In the genomic region with DNA sequence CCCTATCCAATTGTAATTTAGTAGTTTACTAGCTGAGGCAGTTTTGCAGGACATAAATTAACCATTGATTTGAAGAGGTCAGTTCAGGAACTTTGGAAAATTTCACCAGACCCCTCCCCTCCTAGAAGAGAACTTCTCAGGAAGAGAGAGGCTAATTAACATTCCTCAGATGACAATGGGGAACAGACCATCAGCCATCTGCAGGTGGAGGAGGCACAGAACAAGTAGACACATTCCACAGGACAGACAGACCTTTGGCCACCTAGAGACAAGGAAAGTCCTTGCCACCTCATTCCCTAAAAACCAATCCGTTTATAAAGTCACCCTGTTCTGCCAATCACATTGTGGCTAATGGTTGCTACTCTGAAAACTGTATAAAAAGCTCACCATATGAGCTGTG, we compare ENCODE assay signal across 24 mouse cellular contexts.
A peak's percentile ranks its signal among the peaks of the same experiment; 100 is the strongest.
DNase-seq lines count a peak whose midpoint lies in the region; ATAC-seq lines count a peak whose summit lies in the region.
"Had no signal": no experiment of that assay in that cellular context is flagged by ENCODE, and none has a peak within 500 bp of the region (broad histone marks: within the 10 kb centered on the region; RNA-seq: fewer than 3 reads in every experiment).

No protein-coding gene starts in this region.

- ATAC-seq in cerebellum, adult (ENCODE audit: insufficient number of reproducible peaks, low FRiP score, low TSS enrichment), result no peak
- ATAC-seq: activated CD4-positive, CD25-positive, alpha-beta regulatory T cell, adult 4 months; CD4-positive, CD25-positive, alpha-beta regulatory T cell, adult 4 months; Patski had no signal

- DNase-seq in ES-CJ7 (ENCODE audit: low read depth, low spot score) (peak; percentile 44), R1 (ENCODE audit: low read depth, low spot score) (peak; percentile 54), ZHBTc4 (ENCODE audit: low read depth, low spot score) (peak; percentile 53)
- DNase-seq in mesoderm, embryonic 11.5 days (ENCODE audit: low read depth, low spot score), result peak; percentile 0
- no peak for DNase-seq in heart, postnatal 10 days
- no peak for DNase-seq in urinary bladder, postnatal 25 days (ENCODE audit: low spot score)
- no peak for DNase-seq in cerebellum, adult 11-12 months
- DNase-seq: adrenal gland, adult 2 months; adrenal gland, adult 8-10 months; adrenal gland, postnatal 10 days; adrenal gland, postnatal 14 days; adrenal gland, postnatal 25 days; adrenal gland, postnatal 36 days; B cell, adult 2 months; cerebellum, adult 11 months; cerebellum, adult 18-20 months; cerebellum, adult 2 months; cerebellum, adult 8-10 months; cerebellum, adult 9-10 months; cerebellum, adult 9-11 months had no signal

- intact Hi-C loops in heart, postnatal 10 days (cut with DNase I), result no loop called here

Comparison
In these comparisons a context has a peak if more than half of its experiments do, and no peak if none do; other contexts are left out.
1. DNase-seq: peak in ES-CJ7 (single experiment), R1 (single experiment), ZHBTc4 (single experiment) and mesoderm, embryonic 11.5 days (single experiment); none in heart, postnatal 10 days (0 of 2), urinary bladder, postnatal 25 days (single experiment) and cerebellum, adult 11-12 months (single experiment).